Mouse (Mus musculus): ENCODE measurements at regions not wholly inside any gene's neighbourhood (a gene's known extent, or its start where the extent isn't known, plus 50 kb on each side); places are given as distances from the start of the nearest gene placed in this dataset.

DNA sequence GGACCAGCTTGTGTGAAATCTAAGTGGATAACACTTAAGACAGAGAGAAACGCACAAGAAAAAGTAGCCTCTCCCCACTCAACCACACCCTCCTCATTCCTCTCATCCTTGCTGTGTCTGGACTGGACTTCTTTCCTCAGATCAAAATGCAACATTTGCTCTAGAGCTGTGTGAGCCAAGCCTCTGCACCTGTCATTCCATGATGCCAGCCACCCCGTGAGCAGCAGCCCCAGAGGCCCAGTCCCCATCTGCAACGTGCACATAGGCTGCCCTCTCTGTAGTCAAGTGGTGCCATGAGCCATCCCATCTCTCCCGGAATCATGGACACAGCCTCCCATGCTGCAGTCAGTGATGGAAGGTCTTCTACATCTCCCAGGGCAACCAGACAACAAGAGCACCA, 55.1 kb upstream of the Gpc1 start:
- no peak for DNase-seq (ENCODE audit: low spot score in 2 of 2)

DNA sequence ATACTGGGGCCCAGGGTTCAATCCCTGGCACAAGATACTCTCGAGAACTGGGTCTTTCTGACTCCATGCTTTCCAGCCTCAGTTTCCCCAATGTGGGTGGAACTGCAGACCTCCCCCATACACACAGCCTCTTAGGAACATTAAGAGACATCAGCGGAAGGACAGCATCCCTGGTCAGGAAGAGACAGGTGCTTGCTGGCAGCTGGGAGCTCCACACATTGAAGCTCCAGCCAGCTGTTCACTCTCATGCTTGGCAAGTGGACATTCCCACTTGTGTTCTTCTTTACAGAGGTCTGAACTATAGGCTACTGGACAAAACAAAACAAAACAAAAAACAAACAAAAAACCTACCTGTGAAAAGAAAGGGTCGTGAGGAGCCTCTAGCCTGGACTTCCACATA, 55.5 kb upstream of the Gpc1 start:
- no peak for DNase-seq (ENCODE audit: low spot score in 2 of 2)

DNA sequence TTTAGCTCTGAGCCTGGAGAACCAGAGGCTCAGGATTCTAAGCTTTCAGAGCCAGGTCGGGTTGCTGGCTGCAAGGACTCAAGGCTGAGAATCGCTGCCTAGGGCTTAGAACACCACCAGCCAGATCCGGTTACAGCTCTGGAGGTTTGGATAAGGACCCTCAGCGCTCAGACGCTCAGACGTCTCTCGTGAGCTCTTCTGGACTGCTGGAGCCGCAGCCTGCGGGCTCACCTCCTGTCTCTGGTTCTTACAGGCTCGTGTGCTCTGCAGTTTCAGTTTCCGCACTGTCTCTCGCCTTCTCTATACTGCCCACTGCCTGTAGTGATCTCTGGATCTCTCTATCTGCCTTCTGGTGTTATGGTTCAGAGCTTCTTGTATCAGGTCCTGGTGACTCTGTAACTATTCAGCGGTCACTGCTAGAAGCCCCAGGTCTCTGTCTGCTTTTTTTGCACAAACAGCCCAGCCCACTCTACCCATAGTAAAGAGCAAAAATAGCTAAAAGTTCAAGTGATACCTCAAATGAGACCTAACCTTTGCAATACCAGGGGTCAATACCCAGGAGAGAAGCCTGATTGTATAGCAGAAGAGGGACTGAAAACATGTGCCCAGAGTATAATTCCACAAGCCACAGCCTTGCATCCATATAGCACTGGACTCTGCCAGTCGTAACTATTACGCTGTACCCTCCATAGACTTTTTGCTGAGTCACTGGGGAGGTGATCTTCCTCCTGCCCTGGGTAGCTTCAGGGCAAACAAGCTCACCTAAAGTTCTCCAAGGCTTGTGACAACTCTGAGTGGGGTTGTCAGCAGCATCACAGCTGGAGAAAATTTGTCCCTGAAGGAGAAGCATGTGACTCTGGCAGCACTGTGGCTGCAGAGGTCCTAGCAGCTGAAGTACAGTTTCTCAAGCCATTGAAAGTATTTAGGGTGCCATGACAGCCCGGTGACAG, 56.4 kb upstream of the Gpc1 start:
- no peak for DNase-seq (ENCODE audit: low spot score in 2 of 2)

DNA sequence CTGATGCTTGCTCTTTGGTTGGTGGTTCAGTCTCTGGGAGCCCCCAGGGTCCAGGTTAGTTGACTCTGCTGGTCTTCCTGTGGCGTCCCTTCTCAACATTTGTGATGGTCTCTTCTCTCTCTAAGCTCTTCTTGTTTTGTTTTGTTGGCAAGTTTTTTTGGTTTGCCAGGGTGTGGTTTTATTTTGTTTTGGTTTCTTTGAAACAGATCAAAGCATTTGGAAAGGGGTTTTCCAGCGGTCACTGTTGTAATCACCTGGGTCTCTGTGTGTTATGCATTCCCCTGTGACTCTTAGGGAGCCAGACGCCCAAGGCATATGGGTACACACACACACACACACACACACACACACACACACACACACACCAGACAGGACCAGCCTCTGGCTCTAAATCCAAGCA, 57.4 kb upstream of the Gpc1 start:
- DNase-seq (ENCODE audit: low spot score in 2 of 2): no peak

DNA sequence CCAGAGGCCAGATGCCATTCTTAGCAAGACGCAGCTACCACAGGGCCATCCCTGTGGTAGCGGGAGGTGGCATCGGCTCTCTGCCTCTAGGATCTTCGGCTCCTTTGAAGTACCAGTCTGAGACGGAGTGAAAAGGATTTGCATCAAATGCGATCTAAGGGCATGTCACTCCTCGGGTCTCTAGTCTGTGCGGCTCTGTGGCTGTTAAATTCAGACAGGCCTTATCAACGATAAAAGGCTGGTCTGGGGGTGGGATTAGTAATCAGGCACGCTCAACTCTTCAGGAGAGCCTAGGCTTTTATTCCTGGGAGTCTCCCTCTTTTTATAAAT, 58.7 kb upstream of the Gpc1 start:
- DNase-seq (ENCODE audit: low spot score in 2 of 2): no peak

DNA sequence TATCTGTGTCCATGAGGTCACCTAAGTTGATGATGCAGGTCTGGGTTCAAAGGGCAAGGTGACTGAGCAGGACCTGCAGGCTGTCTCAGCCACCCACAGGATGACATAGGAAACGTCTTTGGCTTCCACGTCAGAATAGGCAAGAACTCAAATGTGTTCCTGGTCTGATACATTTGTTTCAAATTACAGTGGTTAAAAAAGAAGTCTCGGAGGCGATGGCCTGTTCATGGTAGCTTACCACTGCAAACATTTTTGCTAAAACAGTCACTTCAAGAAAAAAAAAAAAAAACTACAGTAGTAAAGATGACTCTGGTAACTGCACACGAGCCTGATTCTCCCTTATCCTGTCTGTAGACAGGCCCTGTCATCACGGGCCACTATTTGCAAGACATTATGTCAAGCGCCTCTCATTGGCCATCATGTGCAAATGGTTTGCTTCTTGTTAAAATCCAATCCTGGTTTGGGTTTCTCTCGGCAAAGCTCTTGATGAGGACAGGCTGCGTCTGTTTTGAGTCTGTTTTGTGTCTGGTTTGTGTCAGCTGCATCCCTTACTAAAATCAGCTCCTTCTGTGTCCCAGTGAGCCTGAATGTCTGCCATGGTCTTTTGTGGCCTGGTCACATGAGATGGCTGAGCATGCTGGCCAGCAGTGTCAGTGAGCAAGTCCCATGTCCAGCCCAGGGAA, 59.2 kb upstream of the Gpc1 start:
- no peak for DNase-seq (ENCODE audit: low spot score in 2 of 2)

DNA sequence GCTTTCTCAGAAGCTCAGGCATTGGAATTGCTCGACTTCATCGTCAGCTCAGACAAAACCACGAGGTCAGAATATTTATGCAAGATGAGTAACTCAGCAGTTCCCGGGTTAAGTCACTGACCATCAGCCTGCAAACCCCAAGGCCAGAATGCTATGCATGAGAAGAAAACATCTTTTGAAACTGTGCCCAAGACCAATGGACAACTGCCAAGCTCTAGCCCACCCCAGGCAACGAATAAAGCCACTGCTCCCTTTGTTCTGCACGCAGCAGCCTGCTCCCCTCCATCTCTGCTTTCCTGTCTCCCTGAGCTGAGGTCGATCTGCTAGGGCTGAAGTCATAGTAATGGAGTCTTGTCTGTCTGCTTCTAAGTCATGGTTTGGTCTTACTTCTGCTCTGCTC, 61.7 kb upstream of the Gpc1 start:
- DNase-seq (ENCODE audit: low spot score in 2 of 2): no peak

DNA sequence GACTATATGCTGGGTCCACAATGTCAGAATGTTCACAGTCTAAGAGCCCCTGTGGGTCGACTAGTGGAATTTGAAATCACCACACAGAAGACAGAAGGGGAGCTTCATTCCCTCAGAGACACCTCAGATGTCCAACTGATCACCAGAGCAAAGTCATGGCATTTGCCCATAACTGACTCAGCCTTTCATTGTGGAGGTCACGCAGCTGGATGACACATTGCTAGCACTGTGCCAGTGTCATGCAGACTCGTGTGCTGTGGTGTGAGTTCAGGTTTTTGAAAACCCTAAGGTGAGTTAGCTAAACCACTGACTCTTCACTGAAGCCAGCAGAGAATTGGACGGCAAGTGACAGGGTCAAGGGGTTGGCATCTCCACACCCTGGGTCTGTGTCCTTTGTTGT, 62.3 kb upstream of the Gpc1 start:
- no peak for DNase-seq (ENCODE audit: low spot score in 2 of 2)

DNA sequence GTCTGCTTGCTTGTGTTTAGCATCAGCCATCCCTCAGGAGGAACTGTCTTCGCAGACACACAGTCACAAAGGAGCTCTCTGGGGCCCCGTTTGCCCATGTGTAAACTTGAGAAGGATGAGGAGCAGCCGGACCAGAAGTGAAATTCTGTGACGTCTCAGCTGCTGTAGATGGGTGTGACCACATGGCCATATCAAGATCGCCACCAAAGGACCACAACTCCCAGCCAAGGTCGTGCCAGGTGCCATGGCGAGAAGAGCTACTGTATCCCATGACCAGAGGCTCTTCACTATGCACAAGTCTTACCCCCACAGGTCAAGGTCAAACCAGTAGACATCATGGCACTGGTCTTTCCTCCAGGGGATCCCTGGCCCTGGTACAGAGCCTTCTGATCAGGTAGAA, 64.9 kb upstream of the Gpc1 start:
- DNase-seq (ENCODE audit: low spot score in 2 of 2): no peak

DNA sequence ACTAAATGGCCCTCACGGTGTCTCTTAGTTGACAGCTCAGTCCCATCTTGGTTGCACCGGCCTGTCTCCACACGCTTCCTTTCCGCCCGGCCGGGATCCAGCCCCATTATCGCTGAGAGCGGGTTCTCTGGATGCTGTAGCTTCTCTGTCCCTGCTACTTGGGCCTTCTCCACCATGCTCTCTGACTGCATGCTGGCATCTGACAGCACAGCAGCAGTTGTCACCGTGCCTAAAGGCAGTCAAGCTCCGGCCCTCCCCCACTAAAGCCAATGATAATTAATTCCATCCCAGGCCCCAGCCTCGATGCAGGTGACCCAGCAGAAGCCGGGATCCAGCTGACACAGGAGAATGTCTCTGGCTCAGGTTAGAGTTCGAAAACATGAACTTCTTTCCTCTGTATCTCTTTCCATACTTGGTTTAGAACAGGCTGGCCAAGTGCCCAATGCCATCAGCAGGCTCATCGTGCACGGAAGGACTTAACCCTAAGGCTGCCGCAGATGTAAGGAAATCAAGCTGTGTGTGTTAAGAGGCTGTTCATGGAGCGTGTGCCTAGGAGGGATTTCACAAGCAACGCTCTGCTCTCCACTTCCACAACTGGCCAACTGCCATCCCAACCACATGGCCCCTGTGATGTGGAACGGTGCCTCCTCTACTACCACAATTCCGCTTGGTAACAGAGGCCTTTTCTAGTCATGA, 76.5 kb upstream of the Gpc1 start:
- no peak for DNase-seq (ENCODE audit: low spot score in 2 of 2)

DNA sequence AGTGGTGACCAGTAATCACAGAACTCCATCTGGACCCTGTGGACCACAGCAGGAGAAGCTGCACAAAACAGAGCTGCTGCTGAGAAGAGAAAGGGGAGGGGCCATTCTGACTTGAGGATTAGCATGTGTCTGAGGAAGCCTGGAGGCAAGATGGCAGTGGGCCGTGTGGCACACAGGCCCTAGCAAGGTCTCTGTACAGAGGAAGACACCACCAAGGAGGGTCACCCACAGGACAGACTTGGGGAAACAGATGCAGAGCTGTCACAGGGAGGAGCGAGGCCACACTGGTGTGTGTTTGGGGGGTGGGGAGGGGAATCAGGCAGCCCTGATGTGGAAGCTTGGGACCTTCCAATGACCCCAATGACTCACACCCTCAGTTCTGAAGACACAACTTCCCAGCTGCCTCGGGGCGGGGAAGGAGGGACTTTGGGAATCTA, 79.7 kb upstream of the Gpc1 start:
- DNase-seq (ENCODE audit: low spot score in 2 of 2): no peak

DNA sequence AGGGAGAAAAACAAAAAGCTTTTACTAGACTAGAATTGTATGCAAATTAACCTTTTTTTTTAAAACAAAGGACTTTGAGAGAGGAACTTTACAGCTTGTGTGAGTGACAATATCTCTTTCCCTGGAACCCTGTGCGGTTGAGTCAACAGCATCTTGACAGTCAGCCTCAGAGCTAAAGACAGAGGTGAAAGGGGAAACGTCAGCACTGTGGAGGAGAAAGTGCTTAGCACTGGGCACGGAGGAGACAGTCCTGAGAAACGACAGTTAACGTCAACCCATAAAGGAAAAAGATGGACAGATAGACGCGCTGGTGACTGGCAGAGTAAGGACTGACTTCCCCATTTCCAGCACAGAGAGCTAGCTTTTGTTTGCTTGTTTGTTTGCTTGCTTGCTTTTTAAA, 82.0 kb upstream of the Gpc1 start:
- DNase-seq (ENCODE audit: low spot score in 2 of 2): no peak

DNA sequence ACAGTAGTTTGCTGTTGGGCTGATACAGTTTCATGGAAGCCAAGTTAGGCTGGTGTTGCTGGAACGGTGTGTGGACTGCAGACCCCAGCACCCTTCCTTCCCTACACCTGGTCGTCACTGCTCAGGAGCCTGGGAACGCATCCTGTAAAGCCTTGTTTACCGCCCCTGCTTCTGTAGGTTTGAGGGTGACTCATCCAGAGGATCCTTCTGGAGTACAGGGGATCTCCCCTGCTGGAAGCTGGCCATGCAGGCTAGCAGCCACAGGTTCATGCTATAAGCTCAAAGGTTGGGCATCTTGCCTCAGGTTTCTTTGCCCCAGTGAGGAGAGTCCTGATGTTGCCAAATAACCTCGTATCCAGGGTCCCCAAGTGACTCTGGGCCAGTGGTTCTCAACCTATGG, 86.2 kb upstream of the Gpc1 start:
- DNase-seq (ENCODE audit: low spot score in 2 of 2): no peak

DNA sequence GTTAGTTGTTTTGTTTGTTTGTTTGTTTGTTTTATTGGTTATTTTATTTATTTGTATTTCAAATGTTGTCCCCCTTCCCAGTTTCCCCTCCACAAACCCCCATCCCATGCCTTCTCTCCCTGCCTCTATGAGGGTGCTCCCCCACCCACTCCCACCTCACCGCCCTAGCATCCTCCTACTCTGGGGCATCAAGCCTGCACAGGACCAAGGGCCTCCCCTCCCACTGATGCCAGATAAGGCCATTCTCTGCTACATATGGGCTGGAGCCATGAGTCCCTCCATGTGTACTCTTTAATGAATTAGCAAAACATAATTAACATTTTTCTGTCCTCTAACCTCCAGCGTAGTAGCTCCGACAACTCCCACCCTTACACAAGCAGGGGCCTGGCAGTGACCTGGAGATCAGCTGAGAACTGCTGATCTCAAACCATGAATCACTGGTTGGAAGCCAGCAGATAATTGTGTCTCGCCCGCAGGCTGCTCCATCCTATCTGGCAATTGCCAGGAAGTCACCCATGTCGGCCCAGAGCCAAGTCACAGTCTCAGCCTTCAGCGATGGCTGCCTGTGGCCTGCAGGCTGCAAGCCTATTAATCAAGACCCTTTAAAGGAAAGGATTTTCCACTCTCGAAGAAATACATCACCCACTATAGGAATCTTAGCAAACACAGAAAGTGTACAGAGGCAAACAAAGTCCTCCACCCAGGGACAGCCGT, 86.8 kb upstream of the Gpc1 start:
- DNase-seq (ENCODE audit: low spot score in 2 of 2): no peak

DNA sequence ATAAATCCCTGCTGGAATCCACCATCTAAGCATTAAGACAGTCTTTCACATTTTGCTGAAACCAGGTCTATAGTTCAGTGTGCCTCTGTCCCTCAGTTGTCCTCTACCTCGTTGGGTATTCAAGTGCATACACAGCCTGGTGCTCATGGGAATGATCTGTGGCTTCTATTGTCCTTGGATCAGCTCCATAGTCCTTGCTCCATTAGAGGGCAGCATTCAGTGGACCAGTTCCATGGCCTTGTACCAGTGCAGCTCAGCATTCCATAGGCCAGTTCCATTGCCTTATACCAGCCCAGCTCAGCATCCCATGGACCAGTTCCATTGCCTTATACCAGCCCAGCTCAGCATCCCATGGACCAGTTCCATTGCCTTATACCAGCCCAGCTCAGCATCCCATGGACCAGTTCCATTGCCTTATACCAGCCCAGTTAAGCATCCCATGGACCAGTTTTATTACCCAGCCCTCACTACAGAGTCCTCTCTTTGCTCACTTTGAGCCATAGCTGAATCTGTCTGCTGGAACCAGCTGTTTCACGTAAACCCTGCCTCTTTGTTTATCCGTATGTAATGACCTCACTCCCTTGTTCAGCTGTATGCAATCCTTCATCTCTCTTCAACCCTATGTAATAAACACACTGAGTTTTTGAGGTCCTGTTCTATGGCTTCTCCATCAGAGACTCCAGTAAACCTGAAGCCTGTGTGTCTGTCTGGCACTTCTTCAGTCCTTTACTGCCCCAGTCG, 88.4 kb upstream of the Gpc1 start:
- no peak for DNase-seq (ENCODE audit: low spot score in 2 of 2)

DNA sequence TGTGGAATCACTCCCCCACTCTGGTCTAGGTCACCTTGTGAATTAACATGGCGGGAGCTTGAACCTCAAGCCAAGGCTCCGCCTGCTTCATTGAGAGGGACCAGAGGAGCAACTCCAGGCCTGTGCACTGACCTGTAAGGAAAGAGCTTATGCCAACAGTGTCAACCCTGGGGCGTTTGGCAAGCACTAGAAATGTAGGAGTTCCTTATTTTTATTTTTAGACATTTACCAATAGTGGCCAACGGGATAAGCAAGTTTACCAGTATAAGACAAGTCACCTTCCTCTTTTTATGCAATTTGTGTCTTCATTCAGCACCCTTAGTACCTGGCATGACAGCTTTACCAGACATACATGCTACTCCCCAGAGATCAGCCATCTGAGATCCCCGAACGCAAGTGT, 89.1 kb upstream of the Gpc1 start:
- DNase-seq (ENCODE audit: low spot score in 2 of 2): no peak

DNA sequence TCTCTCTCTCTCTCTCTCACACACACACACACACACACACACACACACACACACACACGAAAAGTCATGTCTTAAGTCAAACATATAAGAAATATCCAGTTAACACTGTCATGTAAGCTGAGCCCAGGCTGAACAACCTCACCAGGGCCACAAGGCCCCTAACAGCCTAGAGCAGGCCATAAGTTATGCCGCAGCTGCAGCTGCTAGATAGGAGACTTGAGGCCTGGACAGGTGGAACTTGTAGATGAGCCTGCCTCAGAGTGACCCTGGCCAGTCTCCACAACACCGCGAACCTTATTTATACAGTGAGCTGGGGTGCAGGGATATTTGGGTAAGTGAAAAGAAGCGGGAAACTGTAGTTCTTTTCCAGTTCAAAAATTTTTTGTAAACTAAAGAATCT, 90.4 kb upstream of the Gpc1 start:
- DNase-seq (ENCODE audit: low spot score in 2 of 2): no peak

DNA sequence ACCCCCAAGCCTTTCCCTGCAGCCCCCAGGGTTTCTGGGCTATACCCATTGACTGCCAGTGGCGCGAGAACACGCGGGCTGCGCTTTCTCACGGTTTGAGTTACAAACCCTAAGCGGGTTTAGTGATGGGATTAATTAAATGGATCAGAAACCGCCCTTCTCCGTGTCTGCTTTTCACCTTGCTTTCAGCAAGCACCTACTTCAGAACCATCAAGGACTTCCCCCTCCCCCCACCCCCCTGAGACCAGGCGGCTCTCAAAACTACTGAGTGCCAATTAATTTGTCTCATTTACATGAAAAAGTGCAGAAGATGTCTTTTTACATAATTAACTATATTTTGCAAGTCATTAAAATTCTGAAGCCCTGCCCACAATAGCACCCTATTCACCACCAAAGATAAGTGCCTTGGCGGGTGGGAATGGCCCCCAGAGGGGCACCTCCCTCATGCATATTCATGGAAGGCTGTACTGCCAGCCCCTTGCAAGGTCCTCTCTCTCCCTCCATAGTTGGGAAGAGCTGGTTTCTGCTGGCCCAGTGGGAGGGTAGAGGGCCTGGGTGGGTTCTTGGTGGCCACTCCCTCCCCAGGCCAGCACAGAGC, 89.1 kb upstream of the Otos start:
- no peak for DNase-seq (ENCODE audit: low spot score in 2 of 2)

DNA sequence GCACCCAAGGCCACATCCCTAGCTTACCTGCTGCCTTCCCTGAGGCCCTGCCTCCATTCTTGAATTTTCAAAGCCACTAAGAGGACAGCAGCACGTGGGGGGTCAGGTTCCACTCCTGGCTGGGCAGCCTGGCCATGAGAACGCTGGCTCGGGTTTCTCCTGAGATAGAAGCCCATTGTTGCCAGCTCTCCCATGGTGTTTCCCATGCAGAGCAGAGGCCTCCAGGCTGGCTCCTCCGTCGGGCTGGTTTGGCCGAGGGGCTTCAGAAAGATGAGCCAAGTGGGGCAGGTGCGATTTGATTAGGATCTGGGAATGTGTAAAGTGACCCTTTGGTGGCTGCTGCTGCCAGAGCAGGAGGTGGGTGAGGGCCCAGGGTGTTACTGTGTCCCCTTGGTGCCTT, 87.8 kb upstream of the Otos start:
- no peak for DNase-seq (ENCODE audit: low spot score in 2 of 2)

DNA sequence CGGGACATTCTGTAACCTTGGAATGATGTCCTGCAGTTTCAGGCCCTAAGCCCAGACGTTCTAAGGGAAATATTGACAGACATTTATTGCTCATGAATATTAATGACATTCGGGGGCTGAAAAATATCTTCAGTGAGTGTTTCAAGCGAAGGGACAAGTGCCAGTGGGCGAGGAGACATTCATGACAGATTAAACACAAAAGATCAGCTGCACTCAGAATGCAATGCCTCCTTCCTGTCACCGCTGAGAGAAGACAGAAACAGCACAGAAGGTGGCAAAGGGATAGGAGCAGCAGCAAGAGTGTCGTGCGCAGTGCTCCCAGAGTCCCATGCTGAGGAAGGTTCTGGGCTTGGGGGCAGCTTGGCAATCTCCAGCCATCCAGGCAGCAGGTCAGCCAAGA, 85.1 kb upstream of the Otos start:
- no peak for DNase-seq (ENCODE audit: low spot score in 2 of 2)

Data from spleen, postnatal 36 days (tissue).